Mouse (Mus musculus) forelimb bud, embryonic 11.5 days (tissue): ENCODE measurements at regions not wholly inside any gene's neighbourhood (a gene's known extent, or its start where the extent isn't known, plus 50 kb on each side); places are given as distances from the start of the nearest gene placed in this dataset.

Source experiments
- DNase-seq: peaks from one replicate; pipeline ENCODE4 v3.0.0-alpha.2; 2012; ENCODE audit warnings: low read depth, low spot score

GRCm38 (mm10) chr15:11774717-11775116 is 132.4 kb downstream of the Npr3 start:
- DNase-seq, result peak; percentile 64

- DNase-seq, result no peak
Observed at GRCm38 (mm10) chr15:11770596-11770995, 136.5 kb downstream of the Npr3 start.

DNA sequence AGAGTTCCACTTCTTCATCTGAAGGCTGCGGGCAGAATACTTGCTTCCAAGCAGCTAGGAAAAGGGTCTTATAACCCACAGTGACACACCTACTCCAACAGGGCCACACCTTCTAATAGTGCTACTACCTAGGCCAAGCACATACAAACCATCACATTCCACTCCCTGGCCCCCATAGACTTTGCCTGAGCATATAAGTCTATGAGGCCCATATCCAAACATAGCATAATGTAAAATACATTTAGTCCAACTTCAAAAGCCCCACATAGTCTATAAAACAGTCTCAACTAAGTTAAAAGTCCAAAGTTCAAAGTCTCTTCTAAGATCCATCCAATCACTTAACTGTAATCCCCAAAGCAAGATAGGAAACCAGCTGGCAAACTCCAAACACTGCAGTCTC is 149.1 kb downstream of the Npr3 start:
- DNase-seq, result no peak

- DNase-seq, result no peak
Observed at GRCm38 (mm10) chr15:11756786-11757185, 150.3 kb downstream of the Npr3 start.

DNA sequence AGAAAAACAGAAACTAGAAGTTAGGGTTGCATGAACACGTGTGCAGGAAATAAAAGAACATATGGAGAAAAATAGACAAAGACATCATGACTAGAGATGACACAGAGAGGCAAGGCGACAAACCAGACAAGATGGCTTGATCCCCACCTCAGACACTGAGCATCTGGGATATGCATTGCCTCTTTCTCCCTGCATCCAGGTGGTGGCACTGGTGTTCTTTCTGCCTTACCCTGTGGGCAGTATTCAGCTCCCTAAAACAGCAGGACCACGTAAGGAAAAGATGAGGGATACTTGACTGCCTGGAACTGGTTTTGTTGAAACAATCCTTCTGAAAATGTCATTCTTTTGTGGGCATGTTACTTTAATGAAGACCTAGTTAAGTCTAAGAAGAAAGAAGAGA is 153.9 kb downstream of the Npr3 start:
- DNase-seq, result peak; percentile 44

DNA sequence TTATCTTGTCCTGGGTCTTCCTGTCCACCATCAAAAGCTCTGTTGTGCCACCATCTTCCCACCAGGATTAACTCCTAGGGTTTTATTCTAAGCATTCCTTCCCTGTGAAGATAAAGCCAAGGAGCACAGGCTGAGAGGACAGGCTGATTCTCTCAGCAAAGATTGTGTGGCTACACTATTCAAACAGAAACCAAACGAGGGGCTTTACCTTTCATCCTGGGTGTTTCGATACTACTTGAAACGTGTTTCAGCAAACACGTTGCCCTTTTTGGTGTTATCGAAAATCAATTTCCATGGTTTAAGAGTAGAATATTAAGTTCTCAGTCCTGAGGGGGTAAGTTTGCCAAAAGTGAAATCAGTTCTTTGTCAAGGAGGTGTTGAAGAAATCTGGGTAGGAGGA is 156.2 kb downstream of the Npr3 start:
- DNase-seq, result no peak

DNA sequence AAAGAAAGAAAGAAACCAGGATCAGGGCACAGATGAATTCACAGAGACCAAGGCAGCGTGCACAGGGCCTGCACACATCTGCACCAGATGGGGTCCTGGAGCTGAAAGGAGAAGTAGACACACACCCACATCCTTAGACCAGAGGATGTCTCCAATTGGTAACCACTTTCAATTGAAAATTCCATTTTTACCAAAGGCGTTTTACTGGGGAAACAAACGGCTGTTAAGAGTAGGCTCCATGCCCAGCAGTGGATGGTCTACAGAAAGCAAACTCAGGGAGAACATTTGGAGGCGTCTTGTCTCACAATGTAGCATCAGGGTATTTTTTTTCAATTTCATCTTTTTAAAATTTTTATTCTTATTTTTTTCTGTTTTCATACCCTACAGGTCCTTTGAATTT is 157.6 kb downstream of the Npr3 start:
- DNase-seq, result no peak

GRCm38 (mm10) chr15:11748306-11748705 is 158.8 kb downstream of the Npr3 start:
- no peak for DNase-seq

DNA sequence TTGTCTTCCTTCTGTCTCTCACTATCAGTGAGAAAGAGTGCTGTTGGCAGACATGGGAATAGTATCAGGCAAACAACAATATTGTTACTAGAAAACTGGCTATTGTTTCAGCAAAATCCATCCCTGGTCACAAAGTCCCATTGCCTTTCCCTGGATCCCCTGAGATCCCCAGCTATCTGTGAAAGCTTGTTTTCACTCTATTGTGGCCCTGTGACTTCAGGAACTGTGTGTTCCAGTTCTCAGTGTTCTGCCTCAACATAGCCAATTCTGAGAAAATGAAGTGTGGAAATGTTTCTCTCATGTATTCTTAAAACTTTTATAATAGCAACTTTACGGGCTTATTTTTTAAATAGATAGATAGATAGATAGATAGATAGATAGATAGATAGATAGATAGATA is 160.3 kb downstream of the Npr3 start:
- DNase-seq, result no peak

DNA sequence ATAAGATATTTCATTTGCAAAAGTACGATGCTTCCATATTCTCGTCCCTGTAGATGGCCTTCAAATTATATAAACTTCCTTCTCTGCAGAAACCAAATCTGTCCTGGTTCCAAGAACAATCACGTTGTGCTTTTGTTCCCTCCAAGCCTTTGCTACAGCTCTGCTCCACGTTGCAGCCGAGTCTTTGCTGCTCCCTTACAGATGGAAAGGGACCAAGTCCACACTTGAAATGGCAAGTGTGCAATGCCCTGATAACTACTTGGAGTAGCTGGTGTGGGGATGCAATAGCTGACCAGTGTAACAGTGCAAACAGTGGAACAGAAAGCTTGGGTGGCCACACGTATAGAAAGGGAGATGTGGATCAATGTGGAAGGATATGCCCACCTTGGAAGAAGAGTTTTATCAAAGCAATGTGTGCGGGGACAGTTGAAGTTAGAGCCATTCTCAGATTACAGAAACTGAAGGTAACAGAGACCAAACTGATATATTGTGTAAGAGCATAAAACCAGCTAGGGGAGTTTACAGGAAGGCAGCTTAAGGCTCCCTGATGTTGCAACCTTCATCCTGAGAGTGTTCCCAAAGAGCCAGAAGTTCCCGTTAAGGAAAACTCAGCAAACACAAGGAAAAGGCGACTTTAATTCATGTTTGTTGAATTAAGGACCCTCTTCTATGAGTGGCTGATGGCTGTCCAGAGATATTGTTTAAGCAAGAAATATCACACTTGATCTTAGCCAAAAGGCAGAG is 161.3 kb downstream of the Npr3 start:
- DNase-seq, result no peak

- DNase-seq, result no peak
Observed at GRCm38 (mm10) chr15:11744903-11745302, 162.2 kb downstream of the Npr3 start.

DNA sequence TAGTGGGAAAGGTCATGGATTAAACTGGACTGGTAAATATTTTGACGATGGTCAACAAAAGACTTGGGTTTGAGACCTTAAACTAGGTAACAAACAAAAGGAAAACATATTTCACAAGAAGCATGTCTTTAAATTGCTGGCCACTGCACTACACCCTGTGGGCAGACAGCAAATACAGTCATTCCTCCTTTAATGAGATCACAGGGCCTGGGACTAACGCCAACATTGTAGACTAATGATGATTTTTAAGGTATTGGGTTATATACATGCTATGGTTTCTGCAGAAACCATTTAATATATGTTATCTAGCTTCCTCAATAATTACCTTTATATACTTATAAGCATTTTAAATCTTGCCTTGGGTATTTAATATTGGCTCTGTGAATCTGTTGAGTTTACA is 162.8 kb downstream of the Npr3 start:
- no peak for DNase-seq

DNA sequence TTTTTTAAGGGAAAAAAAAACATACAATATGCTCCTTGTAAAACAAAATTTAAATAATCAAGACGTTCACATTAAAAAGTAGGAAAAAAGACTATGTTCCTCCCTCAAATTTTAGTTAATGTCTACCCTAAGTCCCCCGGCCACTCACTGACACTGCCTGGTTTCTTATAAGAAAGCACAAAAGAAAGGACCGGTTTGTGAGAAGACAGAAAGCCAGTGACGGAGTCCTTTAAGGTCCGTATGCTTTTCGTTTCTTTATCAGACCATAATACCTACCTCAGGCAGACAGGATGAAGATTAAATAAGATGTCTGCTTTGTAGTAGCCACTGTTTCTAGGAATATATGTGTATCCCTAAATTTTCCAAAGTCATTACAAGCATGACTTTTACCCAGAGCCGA is 164.3 kb downstream of the Npr3 start:
- DNase-seq, result no peak

GRCm38 (mm10) chr15:11742346-11742729 is 164.7 kb downstream of the Npr3 start:
- peak; percentile 58 for DNase-seq

GRCm38 (mm10) chr15:11741598-11742345 is 165.3 kb downstream of the Npr3 start:
- peak; percentile 35 for DNase-seq

GRCm38 (mm10) chr15:11737436-11738000 is 169.6 kb downstream of the Npr3 start:
- DNase-seq, result no peak

- no peak for DNase-seq
Observed at GRCm38 (mm10) chr15:11734639-11735265, 172.3 kb downstream of the Npr3 start.

GRCm38 (mm10) chr15:11729381-11729780 is 177.7 kb downstream of the Npr3 start:
- no peak for DNase-seq

- DNase-seq, result no peak
Observed at GRCm38 (mm10) chr15:11725620-11726530, 181.2 kb downstream of the Npr3 start.

GRCm38 (mm10) chr15:11720645-11721044 is 186.4 kb downstream of the Npr3 start:
- no peak for DNase-seq

GRCm38 (mm10) chr15:11716168-11716842 is 190.8 kb downstream of the Npr3 start:
- no peak for DNase-seq
